Mouse (Mus musculus): ENCODE data around the gene Ctc1.

- TF ChIP-seq CTCF (IDR thresholded peaks at IDR 0.05; ENCODE audit: extremely low read depth, insufficient read depth, low read length) = no peak
- no peak for TF ChIP-seq POLR2A (IDR thresholded peaks at IDR 0.05; ENCODE audit: extremely low read depth, insufficient read depth, low read length)
Observed at GRCm38 (mm10) chr11:69075764-69076479, 60.2 kb downstream of the Ctc1 start.
